Mouse (Mus musculus) heart, embryonic 13.5 days (tissue): ENCODE measurements around the gene Hs3st4. TPM values are rescaled to one million over a fixed set of nuclear protein-coding genes. Genes with fewer than 3 reads are reported as not detected.

ENCODE experiments used
- ATAC-seq: fragments of 200-750 bp; cut with Nextera tagmentation; 2 replicates; pipeline ENCODE4 v1.8.0; 2017; ENCODE audit warnings: moderate TSS enrichment; ENCODE audit not compliant: insufficient number of reproducible peaks, low FRiP score, low TSS enrichment; ENCODE audit errors: extremely low read depth
- H3K27ac ChIP-seq: fragments of 300-500 bp; sonication (generic); replicated peaks from 2 replicates; pipeline ENCODE4 v1.5.1; 2015; ENCODE audit warnings: moderate library complexity, mild to moderate bottlenecking, inconsistent platforms
- H3K27me3 ChIP-seq: fragments of 300-500 bp; sonication (generic); replicated peaks from 2 replicates; pipeline ENCODE4 v1.6.1; 2015; ENCODE audit warnings: mild to moderate bottlenecking, inconsistent platforms
- H3K36me3 ChIP-seq: fragments of 300-500 bp; sonication (generic); 2 replicates; pipeline ENCODE4 v1.6.1; 2015; ENCODE audit warnings: mild to moderate bottlenecking, inconsistent platforms
- H3K4me1 ChIP-seq: fragments of 300-500 bp; sonication (generic); 2 replicates; pipeline ENCODE4 v1.6.1; 2015; ENCODE audit warnings: inconsistent platforms
- H3K4me2 ChIP-seq: fragments of 300-500 bp; sonication (generic); 2 replicates; pipeline ENCODE4 v1.6.1; 2015; ENCODE audit warnings: inconsistent platforms, mild to moderate bottlenecking, moderate library complexity
- H3K4me3 ChIP-seq: fragments of 300-500 bp; sonication (generic); 2 replicates; pipeline ENCODE4 v1.5.1; 2015; ENCODE audit warnings: moderate library complexity, mild to moderate bottlenecking, inconsistent platforms
- H3K9ac ChIP-seq: fragments of 300-500 bp; sonication (generic); 2 replicates; pipeline ENCODE4 v1.6.1; 2015; ENCODE audit warnings: inconsistent platforms, mild to moderate bottlenecking, moderate library complexity
- H3K9me3 ChIP-seq: fragments of 300-500 bp; sonication (generic); 2 replicates; pipeline ENCODE4 v1.6.1; 2016; ENCODE audit warnings: inconsistent platforms
- WGBS: fragments of 180-500 bp; shearing (Covaris S2); methylation state at CpG from one replicate; pipeline ENCODE4 v1.1.7; 2015; ENCODE audit warnings: mixed read lengths; 5-methylcytosine and 5-hydroxymethylcytosine counted together
- polyA plus RNA-seq: library from polyadenylated mRNA; unstranded; fragments of >200 nt; fragmentation: Nextera tagmentation; extraction: Ambion mirVana; gene quantifications from 2 replicates; pipeline ENCODE4 v1.2.1, GENCODE M21; 2015

Gene Hs3st4
- polyA plus RNA-seq, 1 experiment from 2014 or later: 0.59 TPM

- no peaks in the 10 kb centered on the region for H3K36me3 ChIP-seq
- H3K4me2 ChIP-seq: peak overlapping the region; percentile 35
- no peak overlapping the region for H3K9ac ChIP-seq
- peaks cover 8% of the 10 kb centered on the region for H3K4me1 ChIP-seq
- H3K9me3 ChIP-seq: no peaks in the 10 kb centered on the region
- ATAC-seq: no peak
- no peak overlapping the region for H3K27ac ChIP-seq
- 34% methylated on average over 13 of the region's 13 CpGs for WGBS
- no peaks in the 10 kb centered on the region for H3K27me3 ChIP-seq
- H3K4me3 ChIP-seq: peak overlapping the region; percentile 23
These were observed 364.7 kb downstream of the Hs3st4 start for GRCm38 (mm10) chr7:124347218-124348017.

DNA sequence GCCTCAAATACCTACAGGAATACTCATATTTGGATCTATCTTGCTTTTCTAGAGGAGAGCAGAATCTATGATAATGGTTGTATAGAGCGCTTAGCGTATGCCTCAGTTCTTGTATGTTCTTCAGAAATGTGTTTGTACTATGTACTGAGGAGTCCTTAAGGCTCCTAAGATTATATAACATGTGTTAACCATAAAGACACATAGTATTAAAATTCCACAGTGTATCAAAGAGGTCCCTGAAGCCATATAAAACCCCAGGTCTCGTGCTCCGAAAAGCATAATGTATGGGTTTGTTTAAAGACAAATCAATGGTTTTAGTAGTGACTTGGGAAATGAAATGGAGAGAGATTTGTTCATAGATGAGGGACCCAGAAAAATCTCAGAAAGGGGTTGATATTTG is 371.4 kb downstream of the Hs3st4 start:
- H3K27me3 ChIP-seq: no peaks in the 10 kb centered on the region
- WGBS: 90% methylated on average over 4 of the region's 4 CpGs
- ATAC-seq: no peak
- H3K4me1 ChIP-seq: peaks cover 8% of the 10 kb centered on the region
- H3K9me3 ChIP-seq: no peaks in the 10 kb centered on the region
- H3K9ac ChIP-seq: no peak overlapping the region
- no peaks in the 10 kb centered on the region for H3K36me3 ChIP-seq
- H3K4me2 ChIP-seq: no peak overlapping the region
- H3K4me3 ChIP-seq: no peak overlapping the region
- no peak overlapping the region for H3K27ac ChIP-seq

GRCm38 (mm10) chr7:124358068-124358467 is 375.4 kb downstream of the Hs3st4 start:
- no peak overlapping the region for H3K4me3 ChIP-seq
- ATAC-seq: no peak

GRCm38 (mm10) chr7:124359836-124360235 is 377.2 kb downstream of the Hs3st4 start:
- no peaks in the 10 kb centered on the region for H3K36me3 ChIP-seq
- H3K4me2 ChIP-seq: no peak overlapping the region
- H3K9ac ChIP-seq: no peak overlapping the region
- ATAC-seq: no peak
- no peak overlapping the region for H3K4me3 ChIP-seq
- no peaks in the 10 kb centered on the region for H3K27me3 ChIP-seq
- H3K4me1 ChIP-seq: peaks cover 8% of the 10 kb centered on the region
- WGBS: 65% methylated on average over 4 of the region's 4 CpGs
- H3K27ac ChIP-seq: no peak overlapping the region
- no peaks in the 10 kb centered on the region for H3K9me3 ChIP-seq

More at GRCm38 (mm10) chr7:124358068-124358467, 375.4 kb downstream of the Hs3st4 start:
- WGBS: 32% methylated on average over 3 of the region's 3 CpGs
- peaks cover 8% of the 10 kb centered on the region for H3K4me1 ChIP-seq
- no peak overlapping the region for H3K27ac ChIP-seq
- H3K4me2 ChIP-seq: no peak overlapping the region
- H3K27me3 ChIP-seq: no peaks in the 10 kb centered on the region
- H3K36me3 ChIP-seq: no peaks in the 10 kb centered on the region
- H3K9me3 ChIP-seq: no peaks in the 10 kb centered on the region
- H3K9ac ChIP-seq: no peak overlapping the region

- H3K4me1 ChIP-seq: no peaks in the 10 kb centered on the region
- no peaks in the 10 kb centered on the region for H3K9me3 ChIP-seq
- H3K4me3 ChIP-seq: no peak overlapping the region
- no peak overlapping the region for H3K4me2 ChIP-seq
- WGBS: 68% methylated on average over 1 of the region's 1 CpGs
- H3K9ac ChIP-seq: no peak overlapping the region
- H3K36me3 ChIP-seq: no peaks in the 10 kb centered on the region
- no peak for ATAC-seq
- no peaks in the 10 kb centered on the region for H3K27me3 ChIP-seq
- no peak overlapping the region for H3K27ac ChIP-seq
These were observed 389.6 kb downstream of the Hs3st4 start for GRCm38 (mm10) chr7:124372297-124372696.

DNA sequence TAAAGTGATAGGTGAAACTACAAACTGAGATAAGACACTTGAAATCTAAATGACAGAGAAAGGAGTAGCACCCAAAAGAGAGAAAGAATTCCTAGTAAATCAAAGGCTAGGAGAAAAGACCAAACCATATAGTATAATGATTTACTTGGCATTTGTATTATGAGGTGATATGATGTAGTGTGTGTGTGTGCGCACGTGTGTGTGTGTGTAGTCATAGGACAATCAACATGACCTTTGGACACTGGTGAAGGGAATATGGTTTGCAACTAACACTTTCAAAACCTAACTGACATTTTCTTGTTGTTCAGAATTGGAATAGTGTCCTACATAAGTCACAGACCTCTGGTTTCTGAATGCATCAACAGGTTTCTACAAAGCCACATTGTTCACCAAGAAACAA is 390.0 kb downstream of the Hs3st4 start:
- Histone ChIP-seq H3K36me3 (no peaks in the 10 kb centered on the region), H3K4me1 (no peaks in the 10 kb centered on the region), H3K4me3 (no peak overlapping the region), H3K4me2 (no peak overlapping the region), H3K9me3 (no peaks in the 10 kb centered on the region), H3K27ac (no peak overlapping the region), H3K27me3 (no peaks in the 10 kb centered on the region), H3K9ac (no peak overlapping the region)
- ATAC-seq: no peak
- WGBS: 76% methylated on average over 2 of the region's 2 CpGs

DNA sequence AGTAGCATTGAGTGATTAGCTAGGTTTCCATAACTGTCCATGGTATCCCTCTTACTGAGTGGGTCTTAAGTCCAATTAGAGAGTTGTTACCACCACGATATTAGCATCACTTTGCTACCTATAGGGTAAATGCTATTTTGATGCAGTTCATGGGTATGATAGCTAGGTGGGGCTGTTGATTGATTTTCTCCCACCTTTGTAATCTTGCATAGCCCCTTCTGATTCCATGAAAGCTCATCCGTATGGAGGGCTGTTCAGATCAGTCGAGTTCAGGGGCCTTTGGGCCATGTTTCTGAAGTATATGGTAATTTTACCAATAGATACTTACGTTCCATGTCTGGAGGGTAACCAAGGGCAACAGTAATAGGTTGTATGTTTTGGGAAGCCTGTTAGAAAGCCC is 400.8 kb downstream of the Hs3st4 start:
- Histone ChIP-seq H3K4me2 (no peak overlapping the region), H3K9me3 (no peaks in the 10 kb centered on the region), H3K9ac (no peak overlapping the region), H3K27ac (no peak overlapping the region), H3K36me3 (no peaks in the 10 kb centered on the region), H3K4me1 (no peaks in the 10 kb centered on the region), H3K27me3 (no peaks in the 10 kb centered on the region), H3K4me3 (no peak overlapping the region)
- WGBS: 35% methylated on average over 4 of the region's 4 CpGs
- ATAC-seq: no peak

DNA sequence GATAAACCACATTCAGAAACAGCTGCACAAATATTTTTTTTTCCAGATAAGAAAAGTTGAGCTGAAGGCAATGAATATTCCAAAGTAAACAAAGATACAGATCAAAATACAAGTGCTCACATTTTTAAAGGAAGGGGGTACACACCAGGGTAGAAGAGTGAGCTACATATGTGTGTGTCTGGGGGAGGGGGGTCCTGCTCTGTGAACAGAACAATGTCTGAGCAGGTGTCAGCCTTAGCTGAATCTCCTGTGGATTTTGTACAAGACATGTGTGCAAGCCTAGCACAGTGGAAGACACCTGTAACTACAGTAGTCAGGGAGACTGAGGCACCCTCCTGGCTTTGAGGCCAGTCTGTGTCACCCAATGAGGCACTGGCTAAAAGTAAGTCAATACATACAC is 416.5 kb downstream of the Hs3st4 start:
- Histone ChIP-seq H3K36me3 (no peaks in the 10 kb centered on the region), H3K4me3 (no peak overlapping the region), H3K27me3 (no peaks in the 10 kb centered on the region), H3K9ac (no peak overlapping the region), H3K4me2 (no peak overlapping the region), H3K27ac (no peak overlapping the region), H3K9me3 (no peaks in the 10 kb centered on the region), H3K4me1 (no peaks in the 10 kb centered on the region)
- no peak for ATAC-seq

DNA sequence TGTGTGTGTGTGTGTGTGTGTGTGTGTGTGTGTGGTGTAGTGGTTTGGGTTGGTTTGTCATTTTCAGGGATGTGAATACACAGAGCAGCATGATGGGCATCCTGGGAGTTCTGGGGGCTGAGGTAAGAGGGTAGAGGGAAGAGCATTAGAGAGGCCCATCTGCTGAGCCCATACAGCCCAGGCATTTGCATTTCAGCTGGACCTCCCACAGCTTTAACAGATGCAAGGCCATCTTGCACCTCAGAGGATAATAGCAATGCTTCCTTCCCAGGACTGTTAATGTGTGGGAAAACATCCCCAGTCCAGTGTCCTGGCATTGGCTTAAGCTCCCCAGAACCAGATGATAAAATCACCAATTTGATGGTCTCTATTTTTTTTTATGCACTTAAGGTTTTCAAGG is 444.3 kb downstream of the Hs3st4 start:
- Histone ChIP-seq H3K4me3 (no peak overlapping the region), H3K4me1 (no peaks in the 10 kb centered on the region), H3K27me3 (no peaks in the 10 kb centered on the region), H3K4me2 (no peak overlapping the region), H3K27ac (no peak overlapping the region), H3K9ac (no peak overlapping the region), H3K9me3 (no peaks in the 10 kb centered on the region), H3K36me3 (no peaks in the 10 kb centered on the region)
- ATAC-seq: no peak
